Mouse (Mus musculus) stomach, embryonic 14.5 days (tissue): ENCODE data around the gene Pecr. TPM values are rescaled to one million over a fixed set of nuclear protein-coding genes. Genes with fewer than 3 reads are reported as not detected.
A peak's percentile ranks its signal among the peaks of the same experiment; 100 is the strongest.

Experiments
- ATAC-seq: fragments of 200-750 bp; cut with Nextera tagmentation; 2 replicates; pipeline ENCODE4 v1.8.0; 2017; ENCODE audit warnings: low read depth, moderate TSS enrichment; ENCODE audit not compliant: insufficient number of reproducible peaks, insufficient read depth, low FRiP score
- H3K27ac ChIP-seq: fragments of 300-500 bp; sonication (generic); 2 replicates; pipeline ENCODE4 v1.5.1; 2014; ENCODE audit warnings: mild to moderate bottlenecking, low read length, moderate library complexity, mixed read lengths
- H3K27me3 ChIP-seq: fragments of 300-500 bp; sonication (generic); 2 replicates; pipeline ENCODE4 v1.6.1; 2014; ENCODE audit warnings: low read length, control low read depth, mixed read lengths; ENCODE audit not compliant: control insufficient read depth, insufficient read depth
- H3K36me3 ChIP-seq: fragments of 300-500 bp; sonication (generic); 2 replicates; pipeline ENCODE4 v1.6.1; 2014; ENCODE audit warnings: mild to moderate bottlenecking, control low read depth, low read length, moderate library complexity, mixed read lengths; ENCODE audit not compliant: control insufficient read depth, insufficient read depth
- H3K4me1 ChIP-seq: fragments of 300-500 bp; sonication (generic); 2 replicates; pipeline ENCODE4 v1.6.1; 2014; ENCODE audit warnings: low read length, control low read depth, mixed read lengths; ENCODE audit not compliant: control insufficient read depth, insufficient read depth
- H3K4me2 ChIP-seq: fragments of 300-500 bp; sonication (generic); replicated peaks from 2 replicates; pipeline ENCODE4 v1.6.1; 2014; ENCODE audit warnings: low read depth, low read length, control low read depth
- H3K4me3 ChIP-seq: fragments of 300-500 bp; sonication (generic); 2 replicates; pipeline ENCODE4 v1.5.1; 2014; ENCODE audit warnings: low read depth, low read length, control low read depth
- H3K9ac ChIP-seq: fragments of 300-500 bp; sonication (generic); replicated peaks from 2 replicates; pipeline ENCODE4 v1.6.1; 2014; ENCODE audit warnings: low read depth, mild to moderate bottlenecking, control low read depth, low read length, moderate library complexity, mixed read lengths
- H3K9me3 ChIP-seq: fragments of 300-500 bp; sonication (generic); 2 replicates; pipeline ENCODE4 v1.6.1; 2016; ENCODE audit warnings: low read depth, low read length, control low read depth; ENCODE audit not compliant: control insufficient read depth
- WGBS: fragments of 180-500 bp; shearing (Covaris S2); extraction: QIAGEN DNeasy Blood & Tissue Kit; methylation state at CpG from one replicate; pipeline ENCODE4 v1.1.7; 2014; 5-methylcytosine and 5-hydroxymethylcytosine counted together
- polyA plus RNA-seq: library from polyadenylated mRNA; unstranded; fragments of >200 nt; fragmentation: Nextera tagmentation; extraction: Ambion mirVana; gene quantifications from 2 replicates; pipeline ENCODE4 v1.2.1, GENCODE M21; 2014

Gene Pecr
- polyA plus RNA-seq, 1 experiment from 2014 or later: 35.7 TPM

GRCm38 (mm10) chr1:72210803-72211679, 73.1 kb downstream of the Pecr start:
- 0 out of 2 replicates have a peak, but pooled peaks cover 3% of the 10 kb centered on the region for H3K4me1 ChIP-seq
- peak overlapping the region; percentile 96 for H3K4me2 ChIP-seq
- 23% methylated on average over 17 of the region's 17 CpGs for WGBS
- no peaks in the 10 kb centered on the region for H3K9me3 ChIP-seq
- peak overlapping the region; percentile 53; the same call in 1 of the 2 replicates for H3K9ac ChIP-seq
- H3K36me3 ChIP-seq: no peaks in the 10 kb centered on the region
- no peak for ATAC-seq
- no peak overlapping the region for H3K27ac ChIP-seq
- no peaks in the 10 kb centered on the region for H3K27me3 ChIP-seq
- peak overlapping the region; percentile 59 for H3K4me3 ChIP-seq

Other genes starting within 250 kb of the Pecr start
- gene Mreg, start 72.0 kb downstream of the Pecr start, polyA plus RNA-seq: 9.2 and 9.7 TPM in 2 replicates
- gene Tmem169, start 55 bp upstream of the Pecr start, polyA plus RNA-seq: 2.6 and 3.7 TPM in 2 replicates
- 43.6 and 47.8 TPM in 2 replicates for gene Xrcc5, start 23.1 kb upstream of the Pecr start, polyA plus RNA-seq